Mouse (Mus musculus): ENCODE measurements around the gene Adamtsl2. TPM values are rescaled to one million over a fixed set of nuclear protein-coding genes. Genes with fewer than 3 reads are reported as not detected.

Adamtsl2 gene
- total and polyA plus RNA-seq, 3 experiments: 9.2 to 27.0 (median 18.9) TPM

DNA sequence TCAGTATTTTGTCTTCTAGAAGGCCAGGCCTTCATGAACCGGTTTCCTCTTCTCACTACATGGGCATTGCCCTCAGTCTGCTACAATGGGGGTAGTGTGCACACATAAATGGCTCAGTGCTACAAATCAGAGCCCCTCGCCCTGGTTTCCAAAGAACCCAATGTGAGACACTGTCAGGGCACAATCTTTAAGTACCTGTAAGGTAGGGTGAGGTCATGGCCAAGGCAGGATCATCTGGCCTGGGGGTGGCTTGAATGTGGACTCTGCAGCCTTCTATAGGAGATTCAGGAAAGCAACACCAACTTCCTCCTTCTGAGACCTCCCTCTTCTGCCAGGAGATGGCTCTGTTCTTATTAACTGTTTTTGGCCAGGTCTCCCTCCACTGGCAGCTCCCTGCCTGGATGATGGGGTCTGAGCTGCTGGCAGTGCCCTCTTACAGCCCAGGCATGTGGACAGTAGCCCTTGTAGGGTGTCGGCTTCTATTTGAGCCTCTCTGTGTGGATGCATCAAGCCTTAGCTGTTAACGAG lies 7.4 kb downstream of the Adamtsl2 start:
- 84% methylated on average over 4 of the region's 4 CpGs for WGBS
- TF ChIP-seq EP300 (IDR thresholded peaks at IDR 0.05; ENCODE audit: insufficient read depth, low read depth, low read length) (no peak), POLR2A (IDR thresholded peaks at IDR 0.05; ENCODE audit: insufficient read depth, low read depth, low read length) (no peak), CTCF (IDR thresholded peaks at IDR 0.05) (no peak)

DNA sequence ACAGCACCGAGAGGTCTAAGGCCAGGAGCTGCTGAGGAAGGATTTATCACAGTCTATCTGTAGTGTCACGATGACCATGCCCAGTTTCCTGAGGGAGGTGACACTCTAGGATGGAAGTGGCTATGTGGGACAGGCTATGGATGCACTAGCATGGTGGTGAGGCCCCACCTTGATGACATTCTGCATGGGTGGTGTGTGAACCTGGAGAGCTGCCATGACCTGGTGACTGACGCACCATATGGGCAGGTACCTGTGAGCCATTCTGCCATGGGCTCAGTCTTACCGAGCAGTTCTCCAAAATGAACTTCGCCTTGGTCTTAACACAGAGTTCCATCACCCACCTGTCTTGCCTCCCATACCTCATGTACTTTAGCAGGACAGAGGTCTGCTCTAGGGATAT lies 8.4 kb downstream of the Adamtsl2 start:
- Histone ChIP-seq H3K4me3 (no peak overlapping the region), H3K9ac (ENCODE audit: low read depth, low read length) (no peak overlapping the region), H3K27me3 (ENCODE audit: control insufficient read depth, insufficient read depth, low read length) (no peaks in the 10 kb centered on the region), H3K4me1 (ENCODE audit: control insufficient read depth, insufficient read depth, low read length) (peaks cover 26% of the 10 kb centered on the region), H3K36me3 (ENCODE audit: control insufficient read depth, insufficient read depth, low read length) (no peaks in the 10 kb centered on the region), H3K27ac (peak overlapping the region; percentile 31; the same call in 1 of the 2 replicates), H3K79me2 (replicated peaks; ENCODE audit: control insufficient read depth, insufficient read depth, low read length) (no peaks in the 10 kb centered on the region)
- 68% methylated on average over 5 of the region's 5 CpGs for WGBS
- intact Hi-C loops (cut with DNase I): no loop called here
- TF ChIP-seq CTCF (IDR thresholded peaks at IDR 0.05) (no peak), EP300 (IDR thresholded peaks at IDR 0.05; ENCODE audit: insufficient read depth, low read depth, low read length) (no peak), POLR2A (IDR thresholded peaks at IDR 0.05; ENCODE audit: insufficient read depth, low read depth, low read length) (no peak)
- no peak for DNase-seq

More for the DNA sequence above, 7.4 kb downstream of the Adamtsl2 start:
- Histone ChIP-seq H3K4me1 (ENCODE audit: control insufficient read depth, insufficient read depth, low read length) (peaks cover 26% of the 10 kb centered on the region), H3K27ac (no peak overlapping the region), H3K36me3 (ENCODE audit: control insufficient read depth, insufficient read depth, low read length) (no peaks in the 10 kb centered on the region), H3K9ac (ENCODE audit: low read depth, low read length) (no peak overlapping the region), H3K27me3 (ENCODE audit: control insufficient read depth, insufficient read depth, low read length) (no peaks in the 10 kb centered on the region), H3K4me3 (no peak overlapping the region), H3K79me2 (replicated peaks; ENCODE audit: control insufficient read depth, insufficient read depth, low read length) (no peaks in the 10 kb centered on the region)
- intact Hi-C loops (cut with DNase I): no loop called here
- no peak for DNase-seq

DNA sequence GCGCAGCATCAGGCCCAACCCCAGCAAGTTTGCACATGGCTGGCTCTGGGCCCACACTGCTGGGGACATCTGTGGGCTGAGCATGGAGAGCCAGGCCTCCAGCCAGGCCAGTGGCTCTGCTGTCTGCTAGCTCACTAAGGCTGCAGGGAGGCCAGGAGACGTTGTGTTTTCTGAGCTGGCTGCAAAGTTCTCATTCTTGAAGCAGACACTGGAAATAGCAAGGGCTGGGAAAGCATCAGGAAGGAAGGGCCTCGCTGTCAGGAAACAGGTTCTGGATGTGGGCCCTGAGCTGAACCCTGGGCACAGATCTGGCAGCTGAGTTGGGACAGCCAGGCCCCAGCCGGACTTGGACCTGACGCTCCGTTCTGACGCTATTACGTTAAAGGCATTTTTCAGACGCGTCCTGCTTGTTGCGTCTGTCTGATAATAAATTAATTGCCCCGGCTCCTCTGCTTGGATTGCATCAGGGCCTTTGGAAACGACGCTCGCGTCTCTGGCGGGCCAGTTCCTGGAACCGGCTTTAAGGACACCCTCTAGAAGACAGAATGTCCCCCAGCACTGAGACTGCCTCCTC lies 9.0 kb downstream of the Adamtsl2 start:
- H3K4me1 ChIP-seq (ENCODE audit: control insufficient read depth, insufficient read depth, low read length): peaks cover 26% of the 10 kb centered on the region
- H3K79me2 ChIP-seq (replicated peaks; ENCODE audit: control insufficient read depth, insufficient read depth, low read length): no peaks in the 10 kb centered on the region
- TF ChIP-seq EP300 (IDR thresholded peaks at IDR 0.05; ENCODE audit: insufficient read depth, low read depth, low read length) (peak; percentile 72), POLR2A (IDR thresholded peaks at IDR 0.05; ENCODE audit: insufficient read depth, low read depth, low read length) (no peak), CTCF (IDR thresholded peaks at IDR 0.05) (no peak)
- WGBS: 7% methylated on average over 18 of the region's 18 CpGs
- H3K9ac ChIP-seq (ENCODE audit: low read depth, low read length): no peak overlapping the region; the same call in 1 of the 2 replicates
- H3K27me3 ChIP-seq (ENCODE audit: control insufficient read depth, insufficient read depth, low read length): no peaks in the 10 kb centered on the region
- H3K36me3 ChIP-seq (ENCODE audit: control insufficient read depth, insufficient read depth, low read length): no peaks in the 10 kb centered on the region
- intact Hi-C loops (cut with DNase I): no loop called here
- H3K4me3 ChIP-seq: peak overlapping the region; percentile 16; the same call in 1 of the 2 replicates
- peak; percentile 85 to 87 for DNase-seq
- peak overlapping the region; percentile 76 for H3K27ac ChIP-seq

DNA sequence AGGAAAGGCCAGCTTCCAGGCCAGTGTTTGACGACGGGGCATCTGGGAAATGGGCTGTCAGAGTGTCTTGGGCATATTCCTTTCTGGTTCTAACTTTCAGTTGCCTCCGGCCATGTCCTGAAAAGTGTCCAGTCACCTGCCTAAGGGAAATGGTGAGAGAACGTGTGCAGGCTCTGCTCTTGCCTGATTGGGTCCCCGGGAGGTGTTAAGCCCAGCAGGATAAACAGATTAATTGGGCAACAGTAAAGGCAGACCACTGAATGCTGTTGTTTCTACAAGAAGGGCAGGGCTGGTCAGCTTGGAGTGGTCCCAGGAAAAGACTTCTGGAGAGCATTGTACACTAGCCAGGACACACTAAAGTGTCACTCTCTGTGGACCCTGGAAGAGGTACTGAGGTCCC lies 9.5 kb downstream of the Adamtsl2 start:
- H3K4me1 ChIP-seq (ENCODE audit: control insufficient read depth, insufficient read depth, low read length): peaks cover 24% of the 10 kb centered on the region
- TF ChIP-seq CTCF (IDR thresholded peaks at IDR 0.05) (no peak), EP300 (IDR thresholded peaks at IDR 0.05; ENCODE audit: insufficient read depth, low read depth, low read length) (no peak), POLR2A (IDR thresholded peaks at IDR 0.05; ENCODE audit: insufficient read depth, low read depth, low read length) (no peak)
- intact Hi-C loops (cut with DNase I): no loop called here
- H3K27ac ChIP-seq: peak overlapping the region; percentile 76
- no peaks in the 10 kb centered on the region for H3K79me2 ChIP-seq (replicated peaks; ENCODE audit: control insufficient read depth, insufficient read depth, low read length)
- no peak for DNase-seq
- WGBS: 52% methylated on average over 5 of the region's 5 CpGs
- H3K36me3 ChIP-seq (ENCODE audit: control insufficient read depth, insufficient read depth, low read length): no peaks in the 10 kb centered on the region
- no peak overlapping the region for H3K4me3 ChIP-seq
- no peaks in the 10 kb centered on the region for H3K27me3 ChIP-seq (ENCODE audit: control insufficient read depth, insufficient read depth, low read length)
- no peak overlapping the region for H3K9ac ChIP-seq (ENCODE audit: low read depth, low read length)

GRCm38 (mm10) chr2:27089238-27089637 lies 10.1 kb downstream of the Adamtsl2 start:
- TF ChIP-seq CTCF (IDR thresholded peaks at IDR 0.05) (no peak), POLR2A (IDR thresholded peaks at IDR 0.05; ENCODE audit: insufficient read depth, low read depth, low read length) (no peak), EP300 (IDR thresholded peaks at IDR 0.05; ENCODE audit: insufficient read depth, low read depth, low read length) (no peak)
- no peaks in the 10 kb centered on the region for H3K79me2 ChIP-seq (replicated peaks; ENCODE audit: control insufficient read depth, insufficient read depth, low read length)
- intact Hi-C loops (cut with DNase I): no loop called here
- DNase-seq: peak in 1 of 2 experiments; percentile 29
- peaks cover 24% of the 10 kb centered on the region for H3K4me1 ChIP-seq (ENCODE audit: control insufficient read depth, insufficient read depth, low read length)
- H3K36me3 ChIP-seq (ENCODE audit: control insufficient read depth, insufficient read depth, low read length): no peaks in the 10 kb centered on the region
- 58% methylated on average over 1 of the region's 1 CpGs for WGBS
- no peak overlapping the region for H3K4me3 ChIP-seq
- no peaks in the 10 kb centered on the region for H3K27me3 ChIP-seq (ENCODE audit: control insufficient read depth, insufficient read depth, low read length)
- no peak overlapping the region for H3K9ac ChIP-seq (ENCODE audit: low read depth, low read length)
- peak overlapping the region; percentile 76 for H3K27ac ChIP-seq

GRCm38 (mm10) chr2:27095178-27095577 lies 16.0 kb downstream of the Adamtsl2 start:
- DNase-seq: no peak
- H3K27me3 ChIP-seq (ENCODE audit: control insufficient read depth, insufficient read depth, low read length): no peaks in the 10 kb centered on the region
- no peak overlapping the region for H3K4me3 ChIP-seq
- no peak for TF ChIP-seq EP300 (IDR thresholded peaks at IDR 0.05; ENCODE audit: insufficient read depth, low read depth, low read length)
- no peak for TF ChIP-seq CTCF (IDR thresholded peaks at IDR 0.05)
- TF ChIP-seq POLR2A (IDR thresholded peaks at IDR 0.05; ENCODE audit: insufficient read depth, low read depth, low read length): no peak
- no peaks in the 10 kb centered on the region for H3K36me3 ChIP-seq (ENCODE audit: control insufficient read depth, insufficient read depth, low read length)
- no peak overlapping the region for H3K27ac ChIP-seq
- intact Hi-C loops (cut with DNase I): no loop called here
- H3K4me1 ChIP-seq (ENCODE audit: control insufficient read depth, insufficient read depth, low read length): peaks cover 18% of the 10 kb centered on the region
- H3K9ac ChIP-seq (ENCODE audit: low read depth, low read length): no peak overlapping the region
- WGBS: 91% methylated on average over 7 of the region's 7 CpGs
- H3K79me2 ChIP-seq (replicated peaks; ENCODE audit: control insufficient read depth, insufficient read depth, low read length): no peaks in the 10 kb centered on the region
